Mouse (Mus musculus): ENCODE measurements around the gene Mphosph10. TPM values are rescaled to one million over a fixed set of nuclear protein-coding genes. Genes with fewer than 3 reads are reported as not detected.
A peak's percentile ranks its signal among the peaks of the same experiment; 100 is the strongest.

Gene Mphosph10
- total RNA-seq (2022), result 10 to 100 TPM; 22.5 to 27.8 (median 25.1) TPM

GRCm38 (mm10) chr7:64392122-64392818 is at the start of gene Mphosph10, which contains the start of gene Mcee:
Mphosph10 (minus strand) TSS chr7:64392268.
Mcee (plus strand) TSS chr7:64392607.
- DNase-seq, result peak; percentile 97

DNA sequence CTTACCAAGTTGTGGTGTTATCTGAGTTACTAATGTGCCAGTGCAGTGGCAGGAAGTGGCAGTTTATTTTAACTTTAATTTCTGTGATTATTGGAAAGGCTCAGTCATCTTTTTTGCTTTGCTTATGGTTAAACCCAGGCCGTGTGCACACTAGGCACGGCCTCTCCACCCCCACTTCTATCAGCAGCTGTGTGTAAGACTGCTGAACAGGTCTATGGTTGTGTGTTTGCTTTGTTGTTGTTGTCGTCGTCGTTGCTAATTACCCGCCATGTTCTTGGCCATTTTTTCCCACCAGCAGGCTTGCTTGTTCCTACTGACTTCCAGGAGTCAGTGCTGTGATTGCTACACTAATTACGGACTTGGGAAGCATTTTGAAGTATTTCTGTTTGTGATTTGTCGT is 48.5 kb upstream of the Mphosph10 start:
- no peak for DNase-seq

DNA sequence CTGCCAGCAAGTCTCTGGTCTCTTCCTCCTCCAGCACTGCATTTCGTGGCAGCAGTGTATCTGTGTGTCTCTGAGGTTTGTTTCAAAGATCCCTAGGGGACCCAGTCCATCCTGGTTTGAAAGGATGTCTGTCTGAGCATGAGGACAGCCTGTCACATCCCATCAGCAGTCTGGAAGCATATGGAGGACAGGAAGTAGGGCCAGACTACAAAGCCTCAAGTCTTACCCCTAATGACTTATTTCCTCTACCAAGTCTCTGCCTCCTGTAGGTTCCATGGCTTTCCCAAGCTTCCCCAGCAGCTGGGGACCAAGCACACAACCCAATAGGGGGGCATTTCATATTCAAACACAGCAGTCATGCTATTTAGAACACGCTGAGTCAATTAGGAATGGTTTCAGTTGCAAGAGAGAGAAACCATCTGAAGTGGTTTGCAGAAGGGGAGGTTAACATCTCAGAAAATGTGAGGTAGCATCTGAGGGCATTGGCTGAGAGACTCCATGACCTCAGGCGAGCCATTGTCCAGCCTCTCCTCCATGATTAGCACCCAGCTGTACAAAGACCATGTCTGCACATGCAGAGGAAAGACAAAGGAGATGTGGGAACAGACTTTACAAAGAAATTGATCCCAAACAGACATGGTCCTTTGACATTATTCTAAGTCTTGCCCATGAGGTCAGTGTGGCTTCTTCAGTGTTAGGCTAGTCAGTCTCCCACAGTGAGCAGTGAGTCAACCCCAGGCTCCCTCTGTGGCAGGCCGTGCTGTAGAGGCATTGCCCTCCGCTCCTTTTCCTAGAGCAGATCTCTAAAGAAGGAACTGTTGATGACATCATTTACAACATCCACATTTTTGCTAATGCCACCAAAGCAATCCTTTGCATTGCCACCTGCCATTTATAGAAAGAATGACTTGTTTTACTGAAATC is 47.8 kb upstream of the Mphosph10 start:
- DNase-seq, result no peak

DNA sequence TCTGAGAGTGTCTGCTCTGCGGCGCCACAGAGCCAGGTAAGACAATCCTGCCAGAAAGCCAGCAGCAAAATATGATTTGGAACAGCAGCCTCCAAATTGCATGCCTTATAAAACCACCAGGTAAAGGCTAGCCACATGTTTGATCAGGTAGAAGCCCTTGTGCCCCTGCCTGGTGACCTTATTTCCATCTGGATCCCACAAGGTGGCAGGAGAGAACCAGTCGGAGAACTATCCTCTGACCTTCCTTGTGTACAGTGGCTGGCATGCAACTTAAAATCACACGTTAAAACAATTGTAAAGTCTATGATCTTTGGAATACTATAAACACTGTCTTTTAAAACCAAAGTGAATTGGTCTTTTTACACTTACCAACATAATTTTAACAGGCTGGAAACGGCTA is 32.8 kb upstream of the Mphosph10 start:
- DNase-seq, result no peak

GRCm38 (mm10) chr7:64403989-64404388 is 11.9 kb upstream of the Mphosph10 start:
- no peak for DNase-seq

- DNase-seq, result no peak
Observed at GRCm38 (mm10) chr7:64402452-64402851, 10.4 kb upstream of the Mphosph10 start.

GRCm38 (mm10) chr7:64400725-64401124 is 8.7 kb upstream of the Mphosph10 start:
- no peak for DNase-seq

- no peak for DNase-seq
Observed at GRCm38 (mm10) chr7:64392819-64393151, 717 bp upstream of the Mphosph10 start.

DNA sequence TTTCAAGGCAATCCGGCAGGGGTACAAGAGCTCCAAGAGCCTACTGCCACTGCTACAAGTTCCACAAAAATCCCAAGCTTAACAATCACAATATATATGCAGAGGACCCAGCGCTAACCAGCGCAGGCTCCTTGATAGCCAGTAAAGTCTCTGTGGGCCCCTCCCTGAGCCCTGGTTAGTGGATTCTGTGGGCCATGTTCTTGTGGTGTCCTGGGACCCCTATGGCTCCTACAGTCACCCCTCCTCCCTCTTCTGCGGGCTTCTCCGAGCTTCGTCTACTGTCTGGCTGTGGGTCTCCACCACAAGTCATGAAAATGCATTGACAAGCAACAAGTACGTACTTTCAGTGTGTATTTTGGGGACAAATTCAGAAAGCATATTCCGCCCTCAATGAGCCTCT is 589 bp downstream of the Mphosph10 start:
- no peak for DNase-seq

- peak; percentile 79 for DNase-seq
Observed at GRCm38 (mm10) chr7:64373830-64374562, 18.1 kb downstream of the Mphosph10 start, which contains the start of gene Fan1. Fan1 (minus strand) TSS chr7:64374095.

- no peak for DNase-seq
Observed at GRCm38 (mm10) chr7:64373147-64373829, 18.8 kb downstream of the Mphosph10 start.

DNA sequence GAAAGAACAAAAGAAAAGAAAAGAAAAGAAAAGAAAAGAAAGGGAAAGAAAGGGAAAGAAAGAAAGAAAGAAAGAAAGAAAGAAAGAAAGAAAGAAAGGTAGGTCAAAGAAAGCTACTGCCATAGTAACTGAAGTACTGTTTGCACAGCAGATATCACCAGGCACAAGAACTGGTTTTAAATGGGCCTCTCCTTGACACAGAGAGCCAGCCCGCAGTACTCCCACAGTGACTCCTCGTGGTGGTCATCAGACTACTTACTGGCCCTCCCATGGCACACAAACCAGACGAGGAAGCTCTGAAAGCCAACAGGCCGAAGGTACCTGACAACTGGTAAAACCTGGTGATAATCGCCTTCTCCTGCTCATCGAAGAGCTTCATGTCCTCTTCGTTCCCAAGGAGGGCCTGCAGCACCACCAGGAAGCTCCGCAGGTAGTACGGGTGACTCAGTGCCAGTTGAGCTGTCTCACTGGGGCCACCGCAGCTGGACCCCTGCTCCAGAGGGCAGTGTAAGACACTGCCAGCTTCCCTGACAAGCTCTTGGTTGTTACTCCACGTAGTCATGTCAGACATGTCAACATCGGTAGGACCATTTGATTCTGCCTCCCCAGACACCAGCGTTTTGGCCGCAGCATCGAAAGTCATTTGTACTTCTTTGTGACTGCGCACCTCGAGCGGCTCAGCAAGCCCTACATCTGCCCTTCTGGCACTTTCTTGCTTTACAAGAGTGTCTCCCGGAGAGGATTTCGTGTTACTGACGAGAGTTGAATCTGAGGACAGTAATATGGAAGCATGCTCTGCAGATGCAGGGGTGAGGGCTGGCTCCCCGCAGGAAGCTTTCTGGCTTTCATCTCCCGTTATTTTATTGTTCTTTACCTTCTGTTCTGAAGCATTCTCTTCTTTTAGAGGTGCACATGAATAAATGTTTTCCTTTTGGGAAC is 19.9 kb downstream of the Mphosph10 start:
- DNase-seq, result no peak

- DNase-seq, result no peak
Observed at GRCm38 (mm10) chr7:64369841-64370240, 22.2 kb downstream of the Mphosph10 start.

GRCm38 (mm10) chr7:64365863-64366262 is 26.2 kb downstream of the Mphosph10 start:
- no peak for DNase-seq

DNA sequence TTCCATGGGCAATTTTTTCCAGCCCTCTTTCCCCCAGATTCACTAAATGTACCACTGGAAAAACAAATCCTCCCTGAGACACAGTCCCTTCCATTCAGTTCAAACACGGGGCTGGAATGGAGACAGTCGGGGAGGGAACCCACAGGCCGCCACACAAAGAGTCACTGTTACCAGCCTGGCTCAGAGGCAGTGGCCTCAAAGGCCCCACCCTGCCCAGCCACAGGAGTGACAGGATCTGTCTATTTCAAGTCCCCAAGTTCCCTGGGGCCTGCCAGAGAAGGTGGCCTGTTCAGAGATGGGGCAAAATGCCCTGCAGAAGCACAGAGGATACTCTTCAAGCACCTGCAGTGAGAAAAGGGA is 31.5 kb downstream of the Mphosph10 start:
- no peak for DNase-seq

GRCm38 (mm10) chr7:64359943-64360585 is 32.0 kb downstream of the Mphosph10 start:
- DNase-seq, result no peak

DNA sequence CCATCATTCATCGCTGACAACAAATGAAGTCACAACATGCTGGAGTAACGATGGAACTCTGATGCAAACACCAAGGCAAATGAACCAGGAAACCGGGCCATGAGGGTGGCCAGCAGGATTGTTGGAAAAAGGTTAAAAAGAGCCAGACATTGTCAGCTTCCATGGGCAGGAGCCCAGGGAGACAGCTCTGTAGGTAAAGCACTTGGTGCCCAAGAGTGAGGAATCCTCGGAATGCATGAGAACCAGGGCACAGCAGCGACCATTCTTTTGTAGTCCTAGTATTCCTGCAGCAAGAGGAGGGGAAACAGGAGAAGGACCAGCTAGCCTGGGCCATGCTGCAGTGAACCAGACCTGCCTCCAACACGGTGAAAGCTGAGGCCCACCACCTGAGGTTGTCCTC is 33.4 kb downstream of the Mphosph10 start:
- no peak for DNase-seq

- peak; percentile 81 for DNase-seq
Observed at GRCm38 (mm10) chr7:64357405-64357804, 34.7 kb downstream of the Mphosph10 start.

- DNase-seq, result no peak
Observed at GRCm38 (mm10) chr7:64356661-64357060, 35.4 kb downstream of the Mphosph10 start.

GRCm38 (mm10) chr7:64354206-64354605 is 37.9 kb downstream of the Mphosph10 start:
- DNase-seq, result no peak

- no peak for DNase-seq
Observed at GRCm38 (mm10) chr7:64351087-64351486, 41.0 kb downstream of the Mphosph10 start.
